Mouse (Mus musculus) testis, adult 2 months (tissue): ENCODE results near the gene Ndufa5. TPM values are rescaled to one million over a fixed set of nuclear protein-coding genes. Genes with fewer than 3 reads are reported as not detected.
A peak's percentile ranks its signal among the peaks of the same experiment; 100 is the strongest.

ENCODE experiments used
- H3K27ac ChIP-seq: fragments of 200-500 bp; 2 replicates; pipeline ENCODE4 v1.5.1; 2012; ENCODE audit warnings: low read depth, low read length; ENCODE audit not compliant: control insufficient read depth, insufficient read depth
- H3K27me3 ChIP-seq: fragments of 200-500 bp; 2 replicates; pipeline ENCODE4 v1.6.1; 2012; ENCODE audit warnings: mild to moderate bottlenecking, low read length, moderate library complexity; ENCODE audit not compliant: control insufficient read depth, insufficient read depth
- H3K36me3 ChIP-seq: fragments of 200-500 bp; 2 replicates; pipeline ENCODE4 v1.6.1; 2012; ENCODE audit warnings: mild to moderate bottlenecking, low read length; ENCODE audit not compliant: control insufficient read depth, insufficient read depth
- H3K4me1 ChIP-seq: fragments of 200-500 bp; 2 replicates; pipeline ENCODE4 v1.6.1; 2012; ENCODE audit warnings: low read length; ENCODE audit not compliant: control insufficient read depth, insufficient read depth
- H3K4me3 ChIP-seq: fragments of 200-500 bp; 2 replicates; pipeline ENCODE4 v1.5.1; 2012; ENCODE audit warnings: low read depth, mild to moderate bottlenecking, low read length, moderate library complexity, mixed read lengths; ENCODE audit not compliant: control insufficient read depth
- CTCF ChIP-seq: fragments of 200-500 bp; IDR thresholded peaks from 2 replicates; pipeline ENCODE4 v1.5.1; 2012; ENCODE audit warnings: low read depth, mild to moderate bottlenecking, inconsistent platforms, low read length, moderate library complexity; ENCODE audit not compliant: control insufficient read depth, insufficient read depth, insufficient replicate concordance
- POLR2A ChIP-seq: fragments of 200-500 bp; IDR thresholded peaks from 2 replicates; pipeline ENCODE4 v1.6.1; 2012; ENCODE audit warnings: low read depth, mild to moderate bottlenecking, inconsistent platforms, low read length, moderate library complexity; ENCODE audit not compliant: control insufficient read depth
- polyA plus RNA-seq: library from polyadenylated mRNA; depleted of rRNA; stranded (reverse); fragments of >200 nt; gene quantifications from 2 replicates; pipeline ENCODE4 v1.2.3, GENCODE M21; 2012

The Ndufa5 gene
- polyA plus RNA-seq, 1 experiment: 25.4 TPM

DNA sequence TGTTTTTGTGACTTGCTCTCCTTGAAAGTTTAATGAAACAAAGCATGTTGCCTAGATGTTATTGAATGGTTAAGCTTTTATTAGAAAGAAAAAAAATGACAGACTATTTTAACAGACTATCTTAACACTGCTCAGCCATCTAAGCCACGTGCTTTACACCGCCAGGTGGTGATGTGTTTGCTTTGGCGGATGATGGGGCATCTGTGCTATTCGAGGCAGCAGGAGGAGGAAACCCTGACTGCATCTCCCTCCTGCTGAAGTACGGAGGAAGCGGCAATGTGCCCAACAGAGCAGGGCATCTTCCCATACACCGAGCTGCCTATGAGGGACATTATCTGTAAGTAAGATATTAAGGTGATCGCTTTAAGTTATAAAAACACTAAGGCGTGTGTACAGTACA lies 36.3 kb upstream of the Ndufa5 start:
- H3K4me1 ChIP-seq: no peaks in the 10 kb centered on the region
- TF ChIP-seq CTCF (no peak), POLR2A (no peak)
- H3K36me3 ChIP-seq: no peaks in the 10 kb centered on the region
- no peaks in the 10 kb centered on the region for H3K27me3 ChIP-seq
- H3K27ac ChIP-seq: no peak overlapping the region
- no peak overlapping the region for H3K4me3 ChIP-seq

DNA sequence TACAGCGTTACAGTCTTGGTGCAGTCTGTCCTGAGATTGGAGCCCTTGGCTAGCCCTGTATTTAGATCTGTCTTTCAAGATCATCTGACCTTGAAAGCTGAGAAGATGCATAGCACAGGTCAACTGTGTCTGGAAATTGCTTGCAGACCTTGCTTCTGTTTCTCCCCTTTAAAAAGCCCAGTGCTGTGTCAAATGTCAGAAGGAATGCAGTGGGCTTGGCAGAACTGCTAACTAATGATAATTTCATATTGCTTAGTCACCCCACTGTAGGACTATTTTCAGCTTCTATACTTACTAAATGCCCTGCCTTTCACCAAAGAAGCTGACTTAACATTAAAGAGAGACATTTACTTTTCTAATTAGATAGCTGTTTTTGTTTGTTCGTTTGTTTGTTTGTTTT lies 27.7 kb upstream of the Ndufa5 start:
- H3K4me1 ChIP-seq: no peaks in the 10 kb centered on the region
- no peak overlapping the region for H3K27ac ChIP-seq
- H3K4me3 ChIP-seq: no peak overlapping the region
- H3K27me3 ChIP-seq: no peaks in the 10 kb centered on the region
- TF ChIP-seq POLR2A: no peak
- no peak for TF ChIP-seq CTCF
- no peaks in the 10 kb centered on the region for H3K36me3 ChIP-seq

DNA sequence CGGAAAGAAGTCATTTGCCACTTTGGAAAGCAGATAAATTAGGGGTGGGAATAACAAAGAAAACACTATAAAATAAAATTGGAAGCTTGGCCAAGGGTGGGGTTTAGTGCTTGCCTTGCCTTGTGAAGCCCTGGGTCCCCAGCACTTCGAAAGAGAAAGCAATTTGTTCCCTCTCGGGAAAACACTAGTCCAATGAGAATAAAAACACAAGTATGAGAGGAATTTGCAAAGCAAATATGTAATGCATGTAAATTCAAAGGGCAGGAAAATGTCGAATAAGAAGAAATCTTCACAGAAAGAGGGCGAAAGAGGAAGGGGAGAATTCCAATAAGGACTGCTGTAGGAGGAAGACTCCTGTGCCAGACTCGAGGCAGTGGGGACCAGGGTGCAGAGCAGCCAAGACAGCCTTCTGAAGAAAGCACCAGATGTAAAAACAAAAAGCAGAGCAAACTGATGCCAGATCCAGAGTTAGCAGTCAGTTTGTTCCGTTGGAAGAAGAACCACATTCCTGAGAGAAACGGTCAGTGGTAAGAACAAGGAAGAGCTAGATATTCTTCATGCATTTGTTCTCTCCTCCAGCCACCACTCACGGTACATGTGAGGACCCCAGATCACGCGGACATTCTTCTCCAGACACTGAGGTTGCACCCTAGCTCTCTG lies 26.7 kb upstream of the Ndufa5 start:
- TF ChIP-seq CTCF: no peak
- Histone ChIP-seq H3K4me1 (no peaks in the 10 kb centered on the region), H3K36me3 (no peaks in the 10 kb centered on the region), H3K27me3 (no peaks in the 10 kb centered on the region), H3K27ac (peak overlapping the region; percentile 18; the same call in 1 of the 2 replicates), H3K4me3 (no peak overlapping the region)

DNA sequence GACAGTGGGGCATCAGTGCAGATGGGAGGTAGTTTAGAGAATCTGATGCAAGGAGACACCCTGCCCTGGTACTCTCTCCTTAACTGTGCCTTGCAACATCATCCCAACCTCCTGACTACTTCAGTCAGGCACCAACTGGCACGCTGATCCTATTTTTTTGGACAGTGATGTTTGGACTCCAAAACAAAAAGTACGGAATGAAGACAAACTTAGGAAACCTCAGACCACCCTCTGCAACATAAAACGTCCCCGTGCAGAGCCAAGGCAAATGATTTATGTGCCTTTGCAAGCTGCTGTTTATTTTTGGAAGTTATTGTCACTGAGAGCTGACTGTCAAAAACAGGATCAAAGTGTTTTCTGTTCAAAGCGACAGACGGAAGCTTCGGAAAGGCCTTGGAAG lies 24.2 kb upstream of the Ndufa5 start:
- no peaks in the 10 kb centered on the region for H3K36me3 ChIP-seq
- no peak overlapping the region for H3K4me3 ChIP-seq
- no peaks in the 10 kb centered on the region for H3K4me1 ChIP-seq
- TF ChIP-seq POLR2A (no peak), CTCF (no peak)
- H3K27me3 ChIP-seq: no peaks in the 10 kb centered on the region
- no peak overlapping the region for H3K27ac ChIP-seq

DNA sequence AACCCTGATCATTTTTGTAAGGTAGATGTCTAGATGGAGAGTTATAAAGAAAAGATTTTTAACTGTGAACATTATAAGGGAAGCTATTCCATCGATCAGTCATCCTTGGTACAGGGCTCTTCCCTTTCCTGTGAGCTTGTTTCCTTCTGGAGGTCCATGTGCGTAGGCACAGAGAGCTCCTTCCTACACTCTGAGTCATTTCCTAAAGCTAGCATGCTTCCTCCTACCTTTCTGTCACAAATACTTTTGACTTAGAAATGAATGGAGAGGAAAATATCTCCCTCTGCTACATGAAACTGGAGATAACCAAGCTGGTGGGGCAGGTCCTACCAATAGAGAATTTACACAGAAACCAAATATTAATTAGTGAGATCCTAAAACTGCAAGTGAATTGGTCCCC lies 22.0 kb upstream of the Ndufa5 start:
- TF ChIP-seq CTCF (no peak), POLR2A (no peak)
- Histone ChIP-seq H3K27me3 (no peaks in the 10 kb centered on the region), H3K4me3 (no peak overlapping the region), H3K4me1 (no peaks in the 10 kb centered on the region), H3K27ac (no peak overlapping the region), H3K36me3 (no peaks in the 10 kb centered on the region)

- no peak overlapping the region for H3K4me3 ChIP-seq
- no peaks in the 10 kb centered on the region for H3K36me3 ChIP-seq
- no peaks in the 10 kb centered on the region for H3K27me3 ChIP-seq
- H3K4me1 ChIP-seq: no peaks in the 10 kb centered on the region
- no peak for TF ChIP-seq CTCF
- TF ChIP-seq POLR2A: no peak
- H3K27ac ChIP-seq: no peak overlapping the region
Observed at GRCm38 (mm10) chr6:24546716-24547420, 19.1 kb upstream of the Ndufa5 start.

DNA sequence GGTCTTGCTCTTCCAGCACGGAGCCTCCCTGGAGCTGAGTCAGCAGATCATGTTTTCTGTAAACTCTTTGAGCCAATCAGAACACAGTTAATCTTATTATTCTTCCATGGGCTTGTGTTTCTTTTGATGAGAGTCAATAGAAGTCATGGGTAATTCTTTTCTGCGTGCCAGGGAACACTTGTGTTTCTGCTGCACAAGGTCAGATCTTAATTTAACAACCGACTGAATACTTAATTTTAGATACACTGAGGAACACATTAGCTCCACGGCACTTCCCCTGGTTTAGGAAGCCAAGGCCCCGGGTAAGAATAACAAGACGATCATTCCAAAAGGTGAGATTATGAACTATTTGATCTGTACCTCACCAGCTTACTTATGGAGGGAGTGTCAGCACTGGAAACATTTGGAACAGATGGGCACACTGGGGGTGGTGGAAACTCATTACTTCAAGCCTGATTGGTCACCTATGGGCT lies 15.3 kb upstream of the Ndufa5 start:
- Histone ChIP-seq H3K27ac (no peak overlapping the region), H3K36me3 (no peaks in the 10 kb centered on the region), H3K4me3 (no peak overlapping the region), H3K27me3 (no peaks in the 10 kb centered on the region), H3K4me1 (no peaks in the 10 kb centered on the region)
- TF ChIP-seq CTCF: no peak
- TF ChIP-seq POLR2A: no peak

- no peaks in the 10 kb centered on the region for H3K4me1 ChIP-seq
- no peaks in the 10 kb centered on the region for H3K36me3 ChIP-seq
- H3K4me3 ChIP-seq: no peak overlapping the region
- no peak overlapping the region for H3K27ac ChIP-seq
- H3K27me3 ChIP-seq: no peaks in the 10 kb centered on the region
- TF ChIP-seq CTCF: no peak
Observed at GRCm38 (mm10) chr6:24542393-24542792, 14.6 kb upstream of the Ndufa5 start.
